Mouse (Mus musculus): Measurements from ENCODE around the gene Psmd5. TPM values are rescaled to one million over a fixed set of nuclear protein-coding genes. Genes with fewer than 3 reads are reported as not detected.

Psmd5 gene
- polyA plus RNA-seq, 1 experiment from 2014 or later: 104 TPM

DNA sequence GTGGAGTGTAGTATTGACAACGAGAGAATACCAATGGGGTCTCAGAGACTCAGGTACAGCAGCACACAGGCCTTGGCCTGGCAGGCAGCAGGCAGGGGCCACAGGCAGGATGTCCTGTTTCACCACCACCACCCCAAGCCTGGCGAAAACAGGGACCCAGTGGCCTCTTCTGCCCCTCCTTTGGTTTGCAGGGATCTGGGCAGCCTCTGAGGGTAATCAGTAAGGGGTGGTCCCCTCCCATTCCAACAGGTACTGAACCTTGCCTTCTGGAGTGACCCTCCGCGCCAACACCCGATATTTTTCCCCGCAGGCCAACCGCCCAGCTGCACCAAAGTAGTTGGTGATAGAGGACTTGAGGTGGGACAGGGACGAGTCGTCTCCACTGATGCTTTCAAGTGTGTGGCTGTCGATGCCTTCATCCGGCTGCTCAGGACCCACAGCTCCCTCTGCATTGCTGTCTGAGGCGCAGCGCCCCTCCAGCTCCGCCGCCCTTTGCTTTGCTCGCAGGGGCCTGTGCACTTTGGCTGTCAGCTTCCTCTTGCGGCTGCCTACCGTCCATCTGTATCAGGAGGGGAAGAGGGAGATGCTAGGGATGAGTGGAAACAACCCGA is 20.8 kb upstream of the Psmd5 start:
- Histone ChIP-seq H3K9ac (replicated peaks) (no peak overlapping the region), H3K9me3 (no peaks in the 10 kb centered on the region), H3K27me3 (peaks cover 8% of the 10 kb centered on the region), H3K4me3 (replicated peaks) (no peak overlapping the region), H3K4me2 (no peak overlapping the region), H3K4me1 (replicated peaks) (no peaks in the 10 kb centered on the region), H3K36me3 (no peaks in the 10 kb centered on the region), H3K27ac (no peak overlapping the region)
- no peak for ATAC-seq (ENCODE audit: insufficient number of reproducible peaks, insufficient read depth, low FRiP score, low TSS enrichment, low read depth)
- 84% methylated on average over 19 of the region's 19 CpGs for WGBS

DNA sequence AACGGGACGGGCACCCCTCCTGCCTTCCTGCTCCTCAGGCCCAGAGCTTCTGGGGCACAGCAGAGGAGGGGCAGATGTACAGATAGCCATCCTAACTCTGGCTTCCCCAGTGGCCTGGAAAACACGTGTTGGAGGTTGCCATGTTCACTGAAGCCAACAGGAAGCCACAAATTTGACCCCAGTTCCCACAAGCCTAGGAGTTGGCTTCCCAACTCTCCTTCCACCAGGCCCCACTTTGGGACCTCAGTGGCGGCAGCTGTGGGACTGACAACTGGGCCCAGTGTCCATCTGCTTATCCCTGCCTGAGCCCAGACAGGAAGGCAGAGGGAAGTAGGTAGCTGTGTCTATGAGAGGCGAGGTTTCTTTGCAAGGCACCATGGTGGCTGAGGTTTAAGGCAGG is 19.2 kb upstream of the Psmd5 start:
- no peak overlapping the region for H3K9ac ChIP-seq (replicated peaks)

DNA sequence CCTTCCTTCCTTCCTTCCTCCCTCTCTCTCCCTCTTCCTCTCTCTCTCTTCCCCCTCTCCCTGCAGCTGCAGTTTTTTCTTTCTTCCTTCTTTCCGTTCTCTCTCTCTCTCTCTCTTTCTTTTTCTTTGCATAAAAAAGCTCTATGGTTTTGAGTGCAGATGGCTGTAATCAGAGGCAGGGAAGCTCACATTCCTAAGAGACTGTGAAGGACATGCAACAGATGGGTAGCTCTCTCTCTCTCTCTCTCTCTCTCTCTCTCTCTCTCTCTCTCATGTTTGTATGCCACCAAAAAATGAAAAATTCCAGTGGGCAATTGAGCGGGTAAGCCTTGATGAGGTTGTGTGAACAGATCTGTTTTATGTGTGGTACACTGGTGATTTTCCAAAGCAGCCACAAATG is 9.4 kb upstream of the Psmd5 start:
- H3K9me3 ChIP-seq: no peaks in the 10 kb centered on the region
- H3K9ac ChIP-seq (replicated peaks): no peak overlapping the region
- no peak overlapping the region for H3K4me2 ChIP-seq
- no peak for ATAC-seq (ENCODE audit: insufficient number of reproducible peaks, insufficient read depth, low FRiP score, low TSS enrichment, low read depth)
- no peak overlapping the region for H3K27ac ChIP-seq
- peaks cover 16% of the 10 kb centered on the region; the same call in 1 of the 2 replicates for H3K27me3 ChIP-seq
- H3K4me1 ChIP-seq (replicated peaks): no peaks in the 10 kb centered on the region
- 79% methylated on average over 2 of the region's 2 CpGs for WGBS
- H3K36me3 ChIP-seq: no peaks in the 10 kb centered on the region
- H3K4me3 ChIP-seq (replicated peaks): no peak overlapping the region

More for the DNA sequence above, 19.2 kb upstream of the Psmd5 start:
- Histone ChIP-seq H3K9me3 (no peaks in the 10 kb centered on the region), H3K27ac (no peak overlapping the region), H3K4me2 (no peak overlapping the region), H3K4me1 (replicated peaks) (no peaks in the 10 kb centered on the region), H3K27me3 (peaks cover 8% of the 10 kb centered on the region; the same call in 1 of the 2 replicates), H3K4me3 (replicated peaks) (no peak overlapping the region), H3K36me3 (no peaks in the 10 kb centered on the region)
- WGBS: 67% methylated on average over 5 of the region's 5 CpGs
- no peak for ATAC-seq (ENCODE audit: insufficient number of reproducible peaks, insufficient read depth, low FRiP score, low TSS enrichment, low read depth)

DNA sequence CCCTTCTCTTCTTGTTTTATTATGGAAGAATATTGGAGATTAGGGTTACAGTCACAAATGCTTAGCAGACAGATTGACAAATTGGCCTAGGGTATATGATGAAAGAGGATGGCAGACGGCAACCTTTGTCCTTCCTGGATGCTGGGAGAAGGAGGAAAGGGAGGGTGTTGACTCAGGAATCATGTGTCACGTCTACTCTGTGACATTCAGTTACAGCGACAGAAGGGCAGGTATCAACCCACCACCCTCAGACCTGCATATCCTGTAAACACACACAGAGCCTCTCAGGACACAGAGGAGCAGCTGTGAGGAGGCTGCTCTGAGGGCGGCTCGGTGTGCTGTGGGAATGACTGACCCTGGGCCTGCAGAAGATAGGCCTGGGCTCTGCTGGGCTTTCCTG is 8.4 kb upstream of the Psmd5 start:
- ATAC-seq (ENCODE audit: insufficient number of reproducible peaks, insufficient read depth, low FRiP score, low TSS enrichment, low read depth): no peak
- H3K27me3 ChIP-seq: peaks cover 19% of the 10 kb centered on the region; the same call in 1 of the 2 replicates
- no peaks in the 10 kb centered on the region for H3K9me3 ChIP-seq
- H3K27ac ChIP-seq: no peak overlapping the region
- no peak overlapping the region for H3K4me2 ChIP-seq
- H3K36me3 ChIP-seq: no peaks in the 10 kb centered on the region
- no peaks in the 10 kb centered on the region for H3K4me1 ChIP-seq (replicated peaks)
- no peak overlapping the region for H3K9ac ChIP-seq (replicated peaks)
- no peak overlapping the region for H3K4me3 ChIP-seq (replicated peaks)
- 39% methylated on average over 5 of the region's 5 CpGs for WGBS

DNA sequence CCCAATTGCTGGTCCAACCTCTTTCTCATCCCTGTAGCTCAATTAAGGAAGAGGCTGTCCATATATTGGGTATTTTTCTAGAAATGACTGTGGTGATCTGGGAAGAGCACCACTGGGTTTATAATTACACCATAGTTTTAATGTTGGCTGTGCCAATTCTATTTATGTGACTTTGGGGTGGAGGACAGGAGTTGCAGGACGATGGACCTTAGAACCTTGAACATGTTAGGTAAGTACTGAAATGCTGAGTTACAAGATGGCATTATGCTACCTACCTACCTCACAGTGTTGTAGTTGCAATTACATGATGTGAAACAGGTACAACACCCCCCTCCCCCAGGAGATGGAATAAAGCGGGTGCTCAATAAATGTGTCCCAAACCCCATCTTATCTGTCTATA is 8.0 kb upstream of the Psmd5 start:
- Histone ChIP-seq H3K36me3 (no peaks in the 10 kb centered on the region), H3K4me1 (replicated peaks) (no peaks in the 10 kb centered on the region), H3K4me2 (no peak overlapping the region), H3K27me3 (peaks cover 21% of the 10 kb centered on the region; the same call in 1 of the 2 replicates), H3K9ac (replicated peaks) (no peak overlapping the region), H3K9me3 (no peaks in the 10 kb centered on the region), H3K27ac (no peak overlapping the region), H3K4me3 (replicated peaks) (no peak overlapping the region)
- 94% methylated on average over 2 of the region's 2 CpGs for WGBS
- ATAC-seq (ENCODE audit: insufficient number of reproducible peaks, insufficient read depth, low FRiP score, low TSS enrichment, low read depth): no peak

DNA sequence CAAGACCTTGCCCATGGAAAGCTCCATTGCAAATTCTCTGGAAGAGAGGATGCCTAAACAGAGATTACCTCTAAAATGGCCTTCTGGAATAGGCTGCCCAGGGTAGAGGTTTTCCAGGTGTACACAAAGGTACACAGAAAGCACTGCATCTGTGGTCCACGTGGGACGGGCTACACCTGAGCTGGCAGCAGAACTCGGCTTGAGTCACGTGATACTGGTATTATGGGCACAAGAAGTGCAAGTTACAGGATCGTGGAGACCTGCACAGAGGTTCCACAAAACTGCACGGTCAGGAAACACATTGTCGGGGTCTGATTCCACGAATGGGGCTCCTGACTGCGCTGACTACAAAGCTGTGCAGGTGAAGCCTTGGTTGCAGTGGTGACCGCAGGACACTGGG is 5.3 kb upstream of the Psmd5 start:
- ATAC-seq (ENCODE audit: insufficient number of reproducible peaks, insufficient read depth, low FRiP score, low TSS enrichment, low read depth): no peak
- WGBS: 88% methylated on average over 10 of the region's 10 CpGs
- Histone ChIP-seq H3K9ac (replicated peaks) (no peak overlapping the region), H3K27me3 (peaks cover 39% of the 10 kb centered on the region), H3K4me1 (replicated peaks) (no peaks in the 10 kb centered on the region), H3K36me3 (no peaks in the 10 kb centered on the region), H3K4me3 (replicated peaks) (no peak overlapping the region), H3K9me3 (no peaks in the 10 kb centered on the region), H3K4me2 (no peak overlapping the region), H3K27ac (no peak overlapping the region)

DNA sequence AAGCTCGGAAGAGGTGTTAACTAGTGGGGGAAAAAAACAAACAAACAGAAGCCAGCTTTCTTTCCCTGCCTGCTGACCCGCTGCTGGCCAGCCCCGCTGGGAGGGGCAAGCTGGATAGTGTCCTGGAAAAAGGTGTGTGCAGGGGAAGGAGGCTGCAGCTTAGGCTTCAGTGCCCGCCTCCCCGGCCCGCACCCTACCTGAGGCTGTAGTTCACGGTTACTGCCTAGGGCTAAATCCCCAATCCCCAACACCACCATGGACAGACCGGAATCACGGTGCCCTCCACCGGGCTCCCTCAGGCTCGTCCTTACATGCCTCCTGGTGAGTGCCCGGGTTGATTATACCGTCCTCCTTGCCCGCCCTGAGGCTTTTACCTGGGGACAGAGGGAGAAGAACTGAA is 497 bp downstream of the Psmd5 start, which contains the start of gene Cutal:
Gene Cutal, plus strand, starts transcription at position 126 of the 400 bp plus-strand sequence.
- peak within 1 kb of the TSS; percentile 46 for H3K4me2 ChIP-seq
- H3K36me3 ChIP-seq: no peaks in the 10 kb centered on the region
- H3K27ac ChIP-seq: no peak within 1 kb of the TSS
- ATAC-seq (ENCODE audit: insufficient number of reproducible peaks, insufficient read depth, low FRiP score, low TSS enrichment, low read depth): no peak
- H3K9ac ChIP-seq (replicated peaks): 0 out of 2 replicates have a peak within 1 kb of the TSS, but pooled peaks have one; percentile 12
- WGBS: 2% methylated on average over 14 of the region's 14 CpGs
- peaks cover 19% of the 10 kb centered on the region for H3K4me1 ChIP-seq (replicated peaks)
- H3K9me3 ChIP-seq: no peaks in the 10 kb centered on the region
- H3K27me3 ChIP-seq: peaks cover 52% of the 10 kb centered on the region
- H3K4me3 ChIP-seq (replicated peaks): peak within 1 kb of the TSS; percentile 28

DNA sequence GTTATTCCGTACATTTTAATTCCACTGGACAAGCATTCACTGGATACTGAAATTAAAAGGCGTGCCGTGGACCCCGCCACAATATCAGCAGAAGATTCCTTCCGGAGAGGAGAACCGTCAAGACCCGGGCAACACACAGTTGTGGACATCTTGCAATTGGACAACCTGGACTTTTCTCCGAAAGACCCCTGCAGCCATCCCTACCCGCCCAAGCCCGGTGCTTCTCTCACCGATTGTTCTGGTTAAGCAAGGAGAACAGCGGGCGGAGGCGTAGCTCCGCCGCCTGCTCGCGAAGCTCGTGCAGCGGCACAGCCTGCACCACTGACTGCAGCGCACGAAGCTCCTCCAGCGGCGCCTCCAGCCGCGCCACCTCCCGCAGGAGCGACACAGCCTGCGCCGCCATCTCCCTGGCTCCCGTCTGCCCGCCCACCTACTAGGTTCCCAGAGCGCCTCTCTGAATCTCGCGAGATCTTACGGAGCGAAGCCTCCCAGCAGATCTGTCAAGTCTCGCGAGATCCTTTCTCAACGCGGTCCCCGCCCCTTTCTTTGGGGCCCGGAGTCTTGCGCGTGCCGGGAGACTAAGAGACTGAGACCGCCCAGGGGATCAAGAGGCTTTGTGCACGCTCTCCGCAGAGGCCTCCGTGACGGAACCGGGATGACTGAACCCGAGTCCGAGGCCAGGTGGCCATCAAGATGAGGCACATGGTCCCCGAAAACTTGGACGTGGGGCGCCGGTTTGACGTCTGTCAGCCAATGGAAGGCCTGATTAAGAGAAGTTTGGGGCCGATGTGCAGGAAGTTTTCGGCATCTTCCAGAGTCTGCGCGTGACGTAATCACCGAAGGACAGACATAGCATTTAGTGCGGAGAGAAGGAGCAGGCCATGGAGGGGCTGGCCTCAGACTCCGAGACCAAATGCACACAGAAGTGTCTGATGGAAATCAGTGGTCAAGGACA is 4.0 kb downstream of the Psmd5 start:
- peak overlapping the region; percentile 75 for H3K4me2 ChIP-seq
- H3K27ac ChIP-seq: peak overlapping the region; percentile 95
- peaks cover 25% of the 10 kb centered on the region for H3K4me1 ChIP-seq (replicated peaks)
- peaks cover 31% of the 10 kb centered on the region for H3K27me3 ChIP-seq
- ATAC-seq (ENCODE audit: insufficient number of reproducible peaks, insufficient read depth, low FRiP score, low TSS enrichment, low read depth): peak; percentile 96
- H3K9me3 ChIP-seq: no peaks in the 10 kb centered on the region
- 1% methylated on average over 66 of the region's 67 CpGs for WGBS
- peak overlapping the region; percentile 81 for H3K4me3 ChIP-seq (replicated peaks)
- peaks cover 8% of the 10 kb centered on the region; the same call in 1 of the 2 replicates for H3K36me3 ChIP-seq
- peak overlapping the region; percentile 94 for H3K9ac ChIP-seq (replicated peaks)

DNA sequence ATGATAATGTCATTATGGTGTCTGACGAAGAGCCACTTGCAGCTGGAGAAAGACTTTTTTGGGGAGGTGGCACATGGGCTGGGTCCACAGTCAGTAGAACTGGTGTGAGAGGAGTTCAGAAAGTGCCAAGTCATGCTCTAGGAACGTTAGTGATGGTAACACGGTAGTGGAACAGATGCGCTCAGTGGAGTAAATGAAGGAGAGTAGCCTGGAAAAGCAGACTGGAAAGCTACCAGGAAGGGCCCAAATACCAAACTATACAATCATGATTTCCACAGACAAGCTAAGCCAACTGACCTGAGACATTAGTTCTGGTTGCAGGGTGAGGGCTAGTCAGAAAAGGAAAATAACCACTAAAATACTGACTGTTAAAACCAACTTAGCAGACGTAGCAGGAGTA is 5.1 kb downstream of the Psmd5 start:
- H3K4me1 ChIP-seq (replicated peaks): peaks cover 25% of the 10 kb centered on the region
- H3K4me2 ChIP-seq: peak overlapping the region; percentile 75
- no peak overlapping the region for H3K27ac ChIP-seq
- no peak for ATAC-seq (ENCODE audit: insufficient number of reproducible peaks, insufficient read depth, low FRiP score, low TSS enrichment, low read depth)
- H3K9ac ChIP-seq (replicated peaks): peak overlapping the region; percentile 94
- peak overlapping the region; percentile 81 for H3K4me3 ChIP-seq (replicated peaks)
- WGBS: 45% methylated on average over 5 of the region's 5 CpGs
- no peaks in the 10 kb centered on the region for H3K9me3 ChIP-seq
- peaks cover 19% of the 10 kb centered on the region for H3K36me3 ChIP-seq
- peaks cover 25% of the 10 kb centered on the region for H3K27me3 ChIP-seq

DNA sequence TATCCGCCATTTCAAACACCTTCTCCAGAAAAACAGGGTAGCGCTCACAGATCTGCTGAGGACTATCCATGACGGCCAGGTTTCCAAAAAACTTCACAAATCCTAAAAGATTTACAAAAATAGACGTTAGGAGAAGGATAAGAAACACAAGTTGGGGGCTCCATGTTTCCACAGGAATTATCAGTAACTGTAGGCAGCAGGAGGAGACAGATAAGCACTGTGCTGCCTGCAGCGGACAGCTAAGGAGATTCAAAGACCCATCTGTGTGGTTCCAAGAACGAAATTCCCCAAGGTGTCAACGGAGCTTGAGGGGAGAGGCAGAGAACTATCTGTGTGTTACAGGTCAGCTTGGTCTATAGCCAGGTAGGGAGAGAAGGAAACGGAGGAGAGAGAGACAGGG is 17.0 kb downstream of the Psmd5 start:
- Histone ChIP-seq H3K27ac (no peak overlapping the region), H3K9ac (replicated peaks) (no peak overlapping the region), H3K4me1 (replicated peaks) (no peaks in the 10 kb centered on the region), H3K9me3 (no peaks in the 10 kb centered on the region), H3K4me3 (replicated peaks) (no peak overlapping the region), H3K27me3 (no peaks in the 10 kb centered on the region), H3K36me3 (peaks cover 91% of the 10 kb centered on the region), H3K4me2 (no peak overlapping the region)
- 95% methylated on average over 8 of the region's 8 CpGs for WGBS
- ATAC-seq (ENCODE audit: insufficient number of reproducible peaks, insufficient read depth, low FRiP score, low TSS enrichment, low read depth): no peak

DNA sequence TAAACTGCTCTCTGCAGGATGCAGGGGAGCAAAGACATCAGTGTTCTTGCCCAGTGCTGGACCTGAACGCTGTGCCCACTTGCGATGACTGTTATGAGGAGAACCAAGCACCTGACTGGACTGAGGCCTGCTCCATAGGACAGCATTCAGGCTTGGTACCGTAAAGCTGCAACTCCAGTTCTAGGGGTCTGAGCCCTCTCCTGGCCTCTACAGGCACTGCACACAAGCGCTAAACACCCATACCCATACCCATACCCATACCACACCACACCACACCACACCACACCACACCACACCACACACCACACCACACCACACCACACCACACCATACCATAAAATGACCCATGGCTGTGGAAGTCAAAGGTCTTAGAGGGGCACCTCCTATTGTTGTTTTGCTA is 19.5 kb downstream of the Psmd5 start:
- Histone ChIP-seq H3K27ac (no peak overlapping the region), H3K36me3 (peaks cover 99% of the 10 kb centered on the region), H3K4me2 (no peak overlapping the region), H3K9ac (replicated peaks) (no peak overlapping the region), H3K4me1 (replicated peaks) (no peaks in the 10 kb centered on the region), H3K27me3 (no peaks in the 10 kb centered on the region), H3K4me3 (replicated peaks) (no peak overlapping the region), H3K9me3 (no peaks in the 10 kb centered on the region)
- no peak for ATAC-seq (ENCODE audit: insufficient number of reproducible peaks, insufficient read depth, low FRiP score, low TSS enrichment, low read depth)
- WGBS: 90% methylated on average over 4 of the region's 4 CpGs

Measured in limb, embryonic 12.5 days (tissue).